Mouse (Mus musculus): ENCODE results near the gene Aig1. TPM values are rescaled to one million over a fixed set of nuclear protein-coding genes. Genes with fewer than 3 reads are reported as not detected.

The Aig1 gene
- total RNA-seq, 1 experiment from 2014 or later, result 34.5 TPM

- ATAC-seq (replicated peaks in 1 of 2; ENCODE audit: insufficient read depth in 1 of 2, low FRiP score in 2 of 2, low TSS enrichment in 1 of 2, low read depth in 1 of 2, poor library complexity in 2 of 2, severe bottlenecking in 2 of 2), result no peak
Observed at GRCm38 (mm10) chr10:13600926-13601325, 267.9 kb downstream of the Aig1 start.

GRCm38 (mm10) chr10:13597491-13597890 is 271.3 kb downstream of the Aig1 start:
- no peak for ATAC-seq (replicated peaks in 1 of 2; ENCODE audit: insufficient read depth in 1 of 2, low FRiP score in 2 of 2, low TSS enrichment in 1 of 2, low read depth in 1 of 2, poor library complexity in 2 of 2, severe bottlenecking in 2 of 2)

Other genes with a start within 250 kb of the Aig1 start
- gene Hivep2, start 97.1 kb upstream of the Aig1 start, total RNA-seq (2017), result 6.6 and 7.4 TPM in 2 replicates